Mouse (Mus musculus) neural tube, embryonic 14.5 days (tissue): Measurements from ENCODE around the gene Tex12. TPM values are rescaled to one million over a fixed set of nuclear protein-coding genes. Genes with fewer than 3 reads are reported as not detected.
A peak's percentile ranks its signal among the peaks of the same experiment; 100 is the strongest.

ENCODE experiments used
- ATAC-seq: fragments of 200-750 bp; cut with Nextera tagmentation; 2 replicates; pipeline ENCODE4 v1.8.0; 2017; ENCODE audit warnings: low read depth, mild to moderate bottlenecking, moderate TSS enrichment, moderate library complexity
- H3K27ac ChIP-seq: fragments of 300-500 bp; sonication (generic); 2 replicates; pipeline ENCODE4 v1.5.1; 2014; ENCODE audit warnings: low read depth, mild to moderate bottlenecking, control low read depth, low read length, moderate library complexity, mixed read lengths
- H3K27me3 ChIP-seq: fragments of 300-500 bp; sonication (generic); 2 replicates; pipeline ENCODE4 v1.6.1; 2014; ENCODE audit warnings: low read length; ENCODE audit not compliant: control insufficient read depth, insufficient read depth
- H3K36me3 ChIP-seq: fragments of 300-500 bp; sonication (generic); 2 replicates; pipeline ENCODE4 v1.6.1; 2014; ENCODE audit warnings: low read length, mixed read lengths; ENCODE audit not compliant: control insufficient read depth, insufficient read depth
- H3K4me1 ChIP-seq: fragments of 300-500 bp; sonication (generic); 2 replicates; pipeline ENCODE4 v1.6.1; 2014; ENCODE audit warnings: low read length; ENCODE audit not compliant: control insufficient read depth, insufficient read depth
- H3K4me2 ChIP-seq: fragments of 300-500 bp; sonication (generic); 2 replicates; pipeline ENCODE4 v1.6.1; 2014; ENCODE audit warnings: mild to moderate bottlenecking, low read depth, low read length, control low read depth
- H3K4me3 ChIP-seq: fragments of 300-500 bp; sonication (generic); 2 replicates; pipeline ENCODE4 v1.5.1; 2014; ENCODE audit warnings: low read depth, low read length, control low read depth, mixed read lengths
- H3K9ac ChIP-seq: fragments of 300-500 bp; sonication (generic); replicated peaks from 2 replicates; pipeline ENCODE4 v1.6.1; 2014; ENCODE audit warnings: low read depth, mild to moderate bottlenecking, control low read depth, low read length, mixed read lengths
- H3K9me3 ChIP-seq: fragments of 300-500 bp; sonication (generic); 2 replicates; pipeline ENCODE4 v1.6.1; 2016; ENCODE audit warnings: low read length; ENCODE audit not compliant: control insufficient read depth
- WGBS: fragments of 180-500 bp; shearing (Covaris S2); extraction: QIAGEN DNeasy Blood & Tissue Kit; methylation state at CpG from one replicate; pipeline ENCODE4 v1.1.7; 2014; 5-methylcytosine and 5-hydroxymethylcytosine counted together
- polyA plus RNA-seq: library from polyadenylated mRNA; unstranded; fragments of >200 nt; fragmentation: Nextera tagmentation; extraction: Ambion mirVana; gene quantifications from 2 replicates; pipeline ENCODE4 v1.2.1, GENCODE M21; 2014

The Tex12 gene
- polyA plus RNA-seq, 1 experiment from 2014 or later, result 0.24 TPM

DNA sequence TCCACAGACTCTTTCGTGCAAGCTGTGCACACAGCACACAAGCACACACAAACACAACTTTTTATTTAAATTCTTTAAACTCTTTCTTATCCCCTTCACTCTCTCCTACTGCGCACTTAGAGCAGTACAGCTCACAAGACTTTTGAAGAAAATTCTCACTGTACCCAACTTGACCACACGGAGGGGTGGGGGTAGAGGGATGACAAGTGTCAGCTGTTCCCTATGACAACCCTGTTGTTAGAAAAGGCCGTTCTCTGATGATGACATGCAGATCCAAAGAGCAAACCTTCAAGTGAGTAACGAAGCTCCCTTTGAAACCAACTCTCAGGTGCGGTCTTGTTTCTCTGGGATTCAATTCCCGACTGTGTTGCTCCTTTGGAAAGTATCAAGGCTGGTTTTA is 33.3 kb downstream of the Tex12 start:
- H3K27me3 ChIP-seq, result no peaks in the 10 kb centered on the region
- WGBS, result 51% methylated on average over 7 of the region's 7 CpGs
- ATAC-seq, result 0 out of 2 replicates have a peak, but pooled peaks have one; percentile 28
- H3K27ac ChIP-seq, result no peak overlapping the region
- H3K36me3 ChIP-seq, result no peaks in the 10 kb centered on the region
- H3K4me1 ChIP-seq, result peaks cover 10% of the 10 kb centered on the region; the same call in 1 of the 2 replicates
- peak overlapping the region; percentile 64 for H3K4me2 ChIP-seq
- H3K9me3 ChIP-seq, result no peaks in the 10 kb centered on the region
- H3K9ac ChIP-seq, result peak overlapping the region; percentile 78
- H3K4me3 ChIP-seq, result peak overlapping the region; percentile 81

DNA sequence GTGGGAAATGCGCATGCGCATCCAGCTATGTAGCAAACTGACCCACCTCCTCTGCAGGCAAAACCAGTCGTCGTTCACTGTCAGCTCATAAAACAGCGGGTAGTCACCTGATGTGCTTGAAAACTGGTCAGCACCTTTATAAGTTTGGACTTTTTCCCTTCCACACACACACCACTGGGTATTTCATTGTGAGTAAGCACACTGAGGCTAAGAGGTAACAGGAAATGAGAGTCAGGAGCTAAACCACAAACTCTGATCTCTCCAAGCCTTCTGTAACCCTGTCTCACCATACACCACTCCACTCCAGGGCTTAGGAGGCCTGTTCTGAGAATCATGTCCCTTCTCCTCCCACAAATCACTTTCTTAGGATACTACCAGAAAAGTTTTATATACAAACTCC is 35.5 kb downstream of the Tex12 start:
- 71% methylated on average over 5 of the region's 5 CpGs for WGBS
- Histone ChIP-seq H3K4me1 (peaks cover 10% of the 10 kb centered on the region; the same call in 1 of the 2 replicates), H3K36me3 (no peaks in the 10 kb centered on the region), H3K27ac (no peak overlapping the region), H3K9me3 (no peaks in the 10 kb centered on the region), H3K4me3 (no peak overlapping the region), H3K4me2 (no peak overlapping the region), H3K27me3 (no peaks in the 10 kb centered on the region), H3K9ac (no peak overlapping the region)
- no peak for ATAC-seq

- Histone ChIP-seq H3K36me3 (no peaks in the 10 kb centered on the region), H3K9me3 (no peaks in the 10 kb centered on the region), H3K4me2 (no peak overlapping the region), H3K4me1 (peaks cover 10% of the 10 kb centered on the region; the same call in 1 of the 2 replicates), H3K27ac (no peak overlapping the region), H3K27me3 (no peaks in the 10 kb centered on the region), H3K4me3 (no peak overlapping the region), H3K9ac (no peak overlapping the region)
- 94% methylated on average over 5 of the region's 5 CpGs for WGBS
- ATAC-seq, result no peak
Observed at GRCm38 (mm10) chr9:50524936-50525335, 36.2 kb downstream of the Tex12 start.

DNA sequence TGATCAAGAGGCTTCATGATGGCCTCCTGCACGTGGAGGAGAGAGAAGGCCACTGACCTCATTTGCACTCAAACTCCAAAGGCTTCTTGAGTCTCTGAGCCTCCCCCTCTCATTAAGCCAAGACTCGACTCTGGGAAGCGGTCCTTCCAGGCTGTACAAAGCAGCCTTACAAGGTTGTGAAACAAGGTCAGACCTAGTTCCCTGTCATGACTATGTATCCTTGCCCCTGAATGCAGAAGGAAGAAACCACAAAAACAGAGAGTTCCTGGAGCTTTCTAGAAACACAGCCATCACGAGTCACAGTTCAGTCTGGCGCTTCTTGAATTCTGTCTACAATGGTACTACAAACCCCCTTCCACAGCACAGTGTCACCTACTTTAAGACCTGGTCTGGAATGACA is 38.6 kb downstream of the Tex12 start:
- H3K36me3 ChIP-seq, result no peaks in the 10 kb centered on the region
- no peak overlapping the region for H3K27ac ChIP-seq
- H3K27me3 ChIP-seq, result no peaks in the 10 kb centered on the region
- WGBS, result 87% methylated on average over 5 of the region's 5 CpGs
- no peak overlapping the region for H3K4me3 ChIP-seq
- no peak for ATAC-seq
- no peak overlapping the region for H3K9ac ChIP-seq
- no peaks in the 10 kb centered on the region for H3K9me3 ChIP-seq
- peaks cover 5% of the 10 kb centered on the region; the same call in 1 of the 2 replicates for H3K4me1 ChIP-seq
- no peak overlapping the region for H3K4me2 ChIP-seq

- no peak overlapping the region for H3K4me3 ChIP-seq
- WGBS, result 64% methylated on average over 2 of the region's 2 CpGs
- ATAC-seq, result no peak
- no peaks in the 10 kb centered on the region for H3K36me3 ChIP-seq
- H3K4me2 ChIP-seq, result no peak overlapping the region
- no peak overlapping the region for H3K27ac ChIP-seq
- no peak overlapping the region for H3K9ac ChIP-seq
- H3K27me3 ChIP-seq, result no peaks in the 10 kb centered on the region
- H3K9me3 ChIP-seq, result no peaks in the 10 kb centered on the region
- H3K4me1 ChIP-seq, result no peaks in the 10 kb centered on the region
Observed at GRCm38 (mm10) chr9:50521562-50521961, 39.6 kb downstream of the Tex12 start.

- H3K4me3 ChIP-seq, result no peak overlapping the region
- H3K27ac ChIP-seq, result no peak overlapping the region
- no peak for ATAC-seq
- H3K9ac ChIP-seq, result no peak overlapping the region
- 90% methylated on average over 6 of the region's 6 CpGs for WGBS
- no peak overlapping the region for H3K4me2 ChIP-seq
- H3K9me3 ChIP-seq, result no peaks in the 10 kb centered on the region
- H3K4me1 ChIP-seq, result no peaks in the 10 kb centered on the region
- H3K36me3 ChIP-seq, result no peaks in the 10 kb centered on the region
- no peaks in the 10 kb centered on the region for H3K27me3 ChIP-seq
Observed at GRCm38 (mm10) chr9:50520748-50521147, 40.4 kb downstream of the Tex12 start.

DNA sequence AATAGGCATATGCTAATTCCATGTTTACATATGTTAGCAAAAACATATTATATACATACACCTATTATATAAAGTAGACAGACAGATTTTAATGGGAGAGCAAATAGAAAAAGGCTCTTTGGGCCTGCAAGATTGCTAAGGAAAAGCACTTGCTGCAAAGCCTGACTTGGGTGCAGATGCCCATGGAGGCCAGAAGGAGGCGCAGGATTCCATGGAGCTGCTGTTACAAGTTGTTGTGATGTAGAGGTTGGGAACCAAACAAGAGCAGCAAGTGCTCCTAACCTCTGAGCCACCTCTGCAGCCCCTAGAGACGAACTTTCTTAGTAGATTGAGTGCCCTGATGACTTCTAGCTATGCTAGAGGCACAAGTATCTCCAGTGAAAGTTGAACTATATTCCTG is 42.3 kb downstream of the Tex12 start:
- Histone ChIP-seq H3K9ac (no peak overlapping the region), H3K9me3 (no peaks in the 10 kb centered on the region), H3K27ac (no peak overlapping the region), H3K4me1 (no peaks in the 10 kb centered on the region), H3K4me2 (no peak overlapping the region), H3K4me3 (no peak overlapping the region), H3K27me3 (no peaks in the 10 kb centered on the region), H3K36me3 (no peaks in the 10 kb centered on the region)
- ATAC-seq, result no peak
- WGBS, result 10% methylated on average over 2 of the region's 2 CpGs

- no peaks in the 10 kb centered on the region for H3K27me3 ChIP-seq
- H3K4me3 ChIP-seq, result no peak overlapping the region
- H3K27ac ChIP-seq, result no peak overlapping the region
- ATAC-seq, result no peak
- no peak overlapping the region for H3K4me2 ChIP-seq
- no peaks in the 10 kb centered on the region for H3K9me3 ChIP-seq
- H3K9ac ChIP-seq, result no peak overlapping the region
- whole genome bisulfite sequencing, result 90% methylated on average over 5 of the region's 5 CpGs
- no peaks in the 10 kb centered on the region for H3K36me3 ChIP-seq
- no peaks in the 10 kb centered on the region for H3K4me1 ChIP-seq
Observed at GRCm38 (mm10) chr9:50515462-50515861, 45.7 kb downstream of the Tex12 start.

- Histone ChIP-seq H3K9me3 (no peaks in the 10 kb centered on the region), H3K4me2 (no peak overlapping the region), H3K4me1 (no peaks in the 10 kb centered on the region), H3K4me3 (no peak overlapping the region), H3K36me3 (no peaks in the 10 kb centered on the region), H3K27me3 (no peaks in the 10 kb centered on the region), H3K27ac (no peak overlapping the region), H3K9ac (no peak overlapping the region)
- 79% methylated on average over 7 of the region's 7 CpGs for WGBS
- ATAC-seq, result no peak
Observed at GRCm38 (mm10) chr9:50507570-50507969, 53.6 kb downstream of the Tex12 start.
